In genomic region chr15:3582807-3583636, GRCm38 (mm10) we compare ENCODE assay signal across 8 mouse cellular contexts. TPM values are rescaled to one million over a fixed set of nuclear protein-coding genes. Genes with fewer than 3 reads are reported as not detected.
A peak's percentile ranks its signal among the peaks of the same experiment; 100 is the strongest.
DNase-seq lines count a peak whose midpoint lies in the region; ATAC-seq and TF ChIP-seq lines count a peak whose summit lies in the region.

TSS of gene Ghr (minus strand) at chr15:3583492.

- no peaks in the 10 kb centered on the region for H3K4me1 ChIP-seq in hindbrain, postnatal 0 days (ENCODE audit: insufficient read depth, low read length)

- H3K9ac ChIP-seq in hindbrain, postnatal 0 days (replicated peaks; ENCODE audit: low read length), result peak within 1 kb of the TSS; percentile 71

- peak; percentile 95 for ATAC-seq in hindbrain, postnatal 0 days
- ATAC-seq in megakaryocyte, adult 5-6 weeks (ENCODE audit: poor library complexity, severe bottlenecking), result peak; percentile 94

- peak; percentile 91 for DNase-seq in ZHBTc4 (ENCODE audit: low read depth, low spot score)
- DNase-seq in cerebellum, postnatal 36 days, result peak; percentile 81 to 85
- DNase-seq in gastrocnemius, adult 8-10 months (ENCODE audit: low spot score in 2 of 2), result peak; percentile 81 to 85
- peak; percentile 92 for DNase-seq in hindbrain, postnatal 0 days (ENCODE audit: low spot score)
- peak; percentile 83 to 85 for DNase-seq in left cerebral cortex, adult 2 months (ENCODE audit: extremely low spot score in 1 of 2, low spot score in 2 of 2)
- DNase-seq in right cerebral cortex, adult 2 months (ENCODE audit: low spot score in 2 of 2), result peak; percentile 90 to 91
- peak; percentile 76 for DNase-seq in urinary bladder, postnatal 25 days (ENCODE audit: low spot score)

- H3K9me3 ChIP-seq in hindbrain, postnatal 0 days (ENCODE audit: low read length), result no peaks in the 10 kb centered on the region

- peak within 1 kb of the TSS; percentile 81 for H3K4me3 ChIP-seq in hindbrain, postnatal 0 days (ENCODE audit: low read length)
- peak within 1 kb of the TSS; percentile 62 for H3K4me3 ChIP-seq in left cerebral cortex, adult 2 months

- 1% methylated on average over 39 of the region's 52 CpGs for WGBS in hindbrain, postnatal 0 days

- TF ChIP-seq CTCF in hindbrain, postnatal 0 days (IDR thresholded peaks at IDR 0.05; ENCODE audit: low read depth), result peak; percentile 85
- TF ChIP-seq CTCF in left cerebral cortex, adult 2 months (IDR thresholded peaks at IDR 0.05), result peak; percentile 84

- H3K36me3 ChIP-seq in hindbrain, postnatal 0 days (ENCODE audit: insufficient read depth, low read length), result no peaks in the 10 kb centered on the region

- intact Hi-C loops in left cerebral cortex, adult 2 months (cut with DNase I), result loop anchor here (2.0 to 10.0 kb wide), 4 partner anchors 142 to 381 kb away; no protein-coding TSS in a partner anchor

- H3K27ac ChIP-seq in hindbrain, postnatal 0 days, result peak within 1 kb of the TSS; percentile 79
- H3K27ac ChIP-seq in left cerebral cortex, adult 2 months, result peak within 1 kb of the TSS; percentile 94

- peak within 1 kb of the TSS; percentile 88 for H3K4me2 ChIP-seq in hindbrain, postnatal 0 days (ENCODE audit: low read depth, low read length)

- H3K27me3 ChIP-seq in hindbrain, postnatal 0 days (ENCODE audit: insufficient read depth, low read length), result no peaks in the 10 kb centered on the region

RNA-seq across cellular contexts. Expression of gene Ghr, which starts in this region (rescaled TPM):
- 100 to 1,000 TPM; 154 to 205 (median 183) TPM for total RNA-seq in gastrocnemius, adult 8-10 months (2022)
- total RNA-seq in hindbrain, postnatal 0 days (2014; rRNA removed), result 9.7 and 10.5 TPM in 2 replicates
- 13.1 and 15.8 TPM in 2 replicates for polyA plus RNA-seq in hindbrain, postnatal 0 days (2015; fragmentation: Nextera tagmentation; extraction: Ambion mirVana)
- total RNA-seq in left cerebral cortex, adult 2 months (2021), result 10 to 100 TPM; 12.2 to 14.0 TPM
- total RNA-seq in megakaryocyte, adult 5-6 weeks (2015), result 0.25 and 1.0 TPM in 2 replicates
- total RNA-seq in megakaryocyte, adult 5-6 weeks (2017), result 0.24 and 1.1 TPM in 2 replicates

Comparison
In these comparisons a context has a peak if more than half of its experiments do, and no peak if none do; other contexts are left out.
1. Peak in every context shown above with its lines: DNase-seq, ATAC-seq, H3K4me3 ChIP-seq and H3K27ac ChIP-seq.
2. RNA of gene Ghr (total RNA-seq): 154 to 205 TPM in gastrocnemius, adult 8-10 months; 12.2 to 14.0 TPM in left cerebral cortex, adult 2 months, 9.7 to 10.5 TPM in hindbrain, postnatal 0 days and 0.24 to 1.1 TPM in megakaryocyte, adult 5-6 weeks; every median in the first group is over 10 times any median in the second.